24 mouse cellular contexts compared by ENCODE assay signal in the genomic region with DNA sequence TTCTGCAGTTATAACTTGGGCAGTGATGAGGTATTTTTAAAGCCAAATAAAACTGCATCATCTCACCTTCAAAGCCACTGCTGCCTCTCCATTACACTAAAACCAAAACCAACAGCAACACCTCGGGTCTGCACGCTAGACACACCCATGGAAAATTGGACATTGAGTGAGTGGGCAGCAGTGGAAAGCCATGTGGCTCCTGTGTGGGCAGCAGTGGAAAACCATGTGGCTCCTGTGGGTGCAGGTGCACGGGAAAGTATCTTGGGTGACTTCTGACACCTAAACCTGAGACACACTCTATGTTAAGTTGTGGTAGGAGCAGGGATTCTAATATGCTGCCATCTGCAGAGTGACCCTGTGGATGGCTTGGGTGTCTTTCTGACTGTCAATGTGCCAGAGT.
A peak's percentile ranks its signal among the peaks of the same experiment; 100 is the strongest.
DNase-seq lines count a peak whose midpoint lies in the region; ATAC-seq and TF ChIP-seq lines count a peak whose summit lies in the region.
"Had no signal": no experiment of that assay in that cellular context is flagged by ENCODE, and none has a peak within 500 bp of the region (broad histone marks: within the 10 kb centered on the region; RNA-seq: fewer than 3 reads in every experiment).

No protein-coding gene starts in this region.

- in situ Hi-C loops in CH12.LX (cut with MboI; ENCODE audit: low pct_ligation_motif_present, low pct_unique_long_range_greater_than_20kb, low sequenced_read_pairs) = loop anchor here (25.0 kb wide), 1 partner anchor 240 kb away; no protein-coding TSS in a partner anchor

- H3K9ac ChIP-seq in CH12.LX (ENCODE audit: insufficient read depth, low read depth) = no peak overlapping the region
- H3K9ac ChIP-seq: forebrain, embryonic 13.5 days; forebrain, postnatal 0 days; hindbrain, embryonic 12.5 days; hindbrain, embryonic 15.5 days had no signal

- dilution Hi-C loops in CH12.LX (cut with MboI; ENCODE audit: extremely low pct_ligation_motif_present, extremely low pct_unique_long_range_greater_than_20kb, low sequenced_read_pairs) = no loop called here

- peak; percentile 16 for ATAC-seq in inflammation-experienced regulatory T-cells, adult 6 months
- ATAC-seq: forebrain, embryonic 13.5 days; intestine, embryonic 16.5 days had no signal

- TF ChIP-seq RAD21 in CH12.LX (IDR thresholded peaks at IDR 0.05; ENCODE audit: low read depth, low read length) = peak; percentile 17

- H3K27ac ChIP-seq in spleen, adult 2 months (ENCODE audit: insufficient read depth, low read length) = peak overlapping the region; percentile 44
- H3K27ac ChIP-seq in CH12.LX (ENCODE audit: insufficient read depth, low read depth) = peak overlapping the region; percentile 91
- no peak overlapping the region for H3K27ac ChIP-seq in limb, embryonic 10.5 days
- H3K27ac ChIP-seq: forebrain, embryonic 10.5 days; forebrain, embryonic 13.5 days; gastrocnemius, adult 2 months; heart, adult 2 months; hindbrain, embryonic 12.5 days; hindbrain, embryonic 15.5 days had no signal

- H3K9me3 ChIP-seq in CH12.LX (replicated peaks; ENCODE audit: low read length) = no peaks in the 10 kb centered on the region
- H3K9me3 ChIP-seq in limb, embryonic 10.5 days (replicated peaks) = no peaks in the 10 kb centered on the region
- H3K9me3 ChIP-seq: forebrain, embryonic 10.5 days; forebrain, embryonic 13.5 days; hindbrain, embryonic 12.5 days; hindbrain, embryonic 15.5 days had no signal

- no peak overlapping the region for H3K4me3 ChIP-seq in spleen, adult 2 months (ENCODE audit: extremely low read depth, insufficient read depth, insufficient read length)
- H3K4me3 ChIP-seq in CH12.LX (replicated peaks in 1 of 3; ENCODE audit: low read depth in 2 of 3, low read length in 2 of 3, poor library complexity in 1 of 3) = no peak overlapping the region
- H3K4me3 ChIP-seq in limb, embryonic 10.5 days = no peak overlapping the region
- H3K4me3 ChIP-seq: forebrain, embryonic 10.5 days; forebrain, embryonic 13.5 days; gastrocnemius, adult 2 months; heart, adult 2 months; hindbrain, embryonic 12.5 days; hindbrain, embryonic 15.5 days had no signal

- H3K27me3 ChIP-seq in spleen, adult 2 months (ENCODE audit: control insufficient read depth, insufficient read depth, low read length) = no peaks in the 10 kb centered on the region
- H3K27me3 ChIP-seq in CH12.LX (replicated peaks) = no peaks in the 10 kb centered on the region
- no peaks in the 10 kb centered on the region for H3K27me3 ChIP-seq in splenic B cell, adult 2 months (ENCODE audit: control insufficient read depth, insufficient read depth, low read length, poor library complexity, severe bottlenecking)
- 0 out of 2 replicates have a peak, but pooled peaks cover 4% of the 10 kb centered on the region for H3K27me3 ChIP-seq in limb, embryonic 10.5 days (ENCODE audit: low read depth, poor library complexity, severe bottlenecking)
- H3K27me3 ChIP-seq: hindbrain, embryonic 12.5 days; hindbrain, embryonic 15.5 days had no signal

- DNase-seq in spleen, adult 2 months (ENCODE audit: low read depth in 1 of 2, low spot score in 2 of 2) = peak in 1 of 2 experiments; percentile 22
- DNase-seq in spleen, adult 18-20 months = no peak
- DNase-seq in CH12.LX (ENCODE audit: extremely low read depth) (peak; percentile 81), liver (no peak)
- DNase-seq in splenic B cell, adult 2 months (ENCODE audit: low read depth, low spot score) = peak; percentile 46
- no peak for DNase-seq in limb, embryonic 10.5 days (ENCODE audit: low spot score)
- no peak for DNase-seq in right cerebral cortex, adult 18-20 months
- DNase-seq: adrenal gland, adult 8-10 months; adrenal gland, postnatal 25 days; cerebellum, adult 11-12 months; cerebellum, adult 8-10 months; cerebellum, postnatal 10 days; cerebellum, postnatal 36 days; forebrain, postnatal 0 days; gastrocnemius, adult 2 months; gastrocnemius, postnatal 25 days; heart, adult 2 months had no signal

- peak overlapping the region; percentile 4; the same call in 1 of the 2 replicates for H3K4me2 ChIP-seq in CH12.LX (ENCODE audit: insufficient read depth, low read depth, poor library complexity, severe bottlenecking)
- H3K4me2 ChIP-seq: forebrain, embryonic 13.5 days; heart, embryonic 11.5 days; hindbrain, embryonic 12.5 days; hindbrain, embryonic 15.5 days had no signal

- no peak for TF ChIP-seq CTCF in spleen, adult 2 months (IDR thresholded peaks at IDR 0.05; ENCODE audit: extremely low read depth, insufficient read depth, insufficient read length, insufficient replicate concordance)
- peak in 1 of 2 experiments; percentile 18; a peak in 1 of 4 replicates for TF ChIP-seq CTCF in CH12.LX (conservative IDR thresholded peaks at IDR 0.05 in 1 of 2, IDR thresholded peaks at IDR 0.05 in 1 of 2; ENCODE audit: low read depth in 2 of 2, low read length in 2 of 2)

- H3K4me1 ChIP-seq in spleen, adult 2 months (ENCODE audit: control insufficient read depth, insufficient read depth, insufficient read length) = peaks cover 10% of the 10 kb centered on the region; the same call in 1 of the 2 replicates
- H3K4me1 ChIP-seq in CH12.LX (ENCODE audit: control insufficient read depth in 1 of 2, insufficient read depth in 2 of 2) = peaks cover 20 to 53% of the 10 kb centered on the region in 2 experiments; a peak in 3 of 4 replicates
- H3K4me1 ChIP-seq in limb, embryonic 10.5 days = peaks cover 3% of the 10 kb centered on the region
- H3K4me1 ChIP-seq: forebrain, embryonic 13.5 days; hindbrain, embryonic 12.5 days; hindbrain, embryonic 15.5 days had no signal

- TF ChIP-seq POLR2A in spleen, adult 2 months (IDR thresholded peaks at IDR 0.05; ENCODE audit: low read depth, low read length) = no peak
- peak; percentile 7; the same call in 1 of the 2 replicates for TF ChIP-seq POLR2A in CH12.LX (IDR thresholded peaks at IDR 0.05; ENCODE audit: low read depth, low read length)

- peak; percentile 94 for TF ChIP-seq EP300 in CH12.LX (IDR thresholded peaks at IDR 0.05; ENCODE audit: low read length)

- no peaks in the 10 kb centered on the region for H3K79me2 ChIP-seq in CH12.LX (replicated peaks; ENCODE audit: control insufficient read depth, extremely low read depth, insufficient read depth, poor library complexity, severe bottlenecking)

- no peaks in the 10 kb centered on the region for H3K36me3 ChIP-seq in spleen, adult 2 months (ENCODE audit: control insufficient read depth, insufficient read depth, low read length)
- no peaks in the 10 kb centered on the region for H3K36me3 ChIP-seq in CH12.LX (replicated peaks in 1 of 2; ENCODE audit: control insufficient read depth in 1 of 2, insufficient read depth in 1 of 2, low read length in 1 of 2)
- H3K36me3 ChIP-seq in splenic B cell, adult 2 months (ENCODE audit: control insufficient read depth, insufficient read depth, low read length, poor library complexity, severe bottlenecking) = no peaks in the 10 kb centered on the region
- no peaks in the 10 kb centered on the region for H3K36me3 ChIP-seq in limb, embryonic 10.5 days
- H3K36me3 ChIP-seq: forebrain, embryonic 10.5 days; hindbrain, embryonic 12.5 days; hindbrain, embryonic 15.5 days had no signal

- WGBS in spleen, adult 2 months = 27% methylated on average over 3 of the region's 3 CpGs
- WGBS in limb, embryonic 10.5 days = 92% methylated on average over 3 of the region's 3 CpGs

TF ChIP-seq in CH12.LX, 34 proteins besides CTCF, POLR2A, EP300 and RAD21:
- TF ChIP-seq SMC3 (IDR thresholded peaks at IDR 0.05; ENCODE audit: low read depth, low read length) (peak; percentile 28; the same call in 1 of the 2 replicates), CHD2 (IDR thresholded peaks at IDR 0.05; ENCODE audit: low read length) (peak; percentile 19; the same call in 1 of the 2 replicates), TCF12 (IDR thresholded peaks at IDR 0.05; ENCODE audit: low read depth, low read length) (peak; percentile 98), TBP (conservative IDR thresholded peaks at IDR 0.05; ENCODE audit: low read depth, low read length) (0 out of 2 replicates have a peak, but pooled peaks have one; percentile 25), BHLHE40 (IDR thresholded peaks at IDR 0.05; ENCODE audit: low read depth, low read length) (peak; percentile 91), JUND (conservative IDR thresholded peaks at IDR 0.05; ENCODE audit: low read depth, low read length) (peak; percentile 40), RCOR1 (conservative IDR thresholded peaks at IDR 0.05; ENCODE audit: low read depth, low read length) (no peak), MYC (IDR thresholded peaks at IDR 0.05; ENCODE audit: low read depth, low read length) (peak; percentile 89), USF1 (IDR thresholded peaks at IDR 0.05; ENCODE audit: low read depth, low read length) (no peak), KAT2A (IDR thresholded peaks at IDR 0.05; ENCODE audit: insufficient replicate concordance, low read length) (no peak), ETS1 (conservative IDR thresholded peaks at IDR 0.05; ENCODE audit: low read depth, low read length) (peak; percentile 71), MAX (IDR thresholded peaks at IDR 0.05; ENCODE audit: low read length) (peak; percentile 87), MXI1 (IDR thresholded peaks at IDR 0.05; ENCODE audit: low read depth, low read length) (no peak), MEF2A (IDR thresholded peaks at IDR 0.05; ENCODE audit: borderline replicate concordance, low read depth, low read length) (peak; percentile 81), ZNF384 (IDR thresholded peaks at IDR 0.05; ENCODE audit: low read depth, low read length) (no peak), IRF4 (IDR thresholded peaks at IDR 0.05; ENCODE audit: low read depth, low read length) (peak; percentile 78; the same call in 1 of the 2 replicates)
TF ChIP-seq in CH12.LX: peak in this region for 11.

Comparison
In these comparisons a context has a peak if more than half of its experiments do, and no peak if none do; other contexts are left out.
1. DNase-seq: peak in CH12.LX (single experiment) and splenic B cell, adult 2 months (single experiment); none in spleen, adult 18-20 months (0 of 2), liver (single experiment), limb, embryonic 10.5 days (single experiment) and right cerebral cortex, adult 18-20 months (single experiment).